Mouse (Mus musculus) heart, embryonic 12.5 days (tissue): ENCODE data around the gene Casc3. TPM values are rescaled to one million over a fixed set of nuclear protein-coding genes. Genes with fewer than 3 reads are reported as not detected.

Experiments used
- ATAC-seq: fragments of 200-750 bp; cut with Nextera tagmentation; 2 replicates; pipeline ENCODE4 v1.8.0; 2017; ENCODE audit warnings: moderate TSS enrichment, moderate library complexity; ENCODE audit not compliant: insufficient number of reproducible peaks, low FRiP score
- H3K27ac ChIP-seq: fragments of 300-500 bp; sonication (generic); 2 replicates; pipeline ENCODE4 v1.5.1; 2016; ENCODE audit warnings: mild to moderate bottlenecking, moderate library complexity; ENCODE audit not compliant: poor library complexity, severe bottlenecking
- H3K27me3 ChIP-seq: fragments of 300-500 bp; sonication (generic); replicated peaks from 2 replicates; pipeline ENCODE4 v1.6.1; 2016; ENCODE audit warnings: mild to moderate bottlenecking, moderate library complexity
- H3K36me3 ChIP-seq: fragments of 300-500 bp; sonication (generic); 2 replicates; pipeline ENCODE4 v1.6.1; 2016; ENCODE audit warnings: mild to moderate bottlenecking, moderate library complexity
- H3K4me1 ChIP-seq: fragments of 300-500 bp; sonication (generic); replicated peaks from 2 replicates; pipeline ENCODE4 v1.6.1; 2016; ENCODE audit warnings: mild to moderate bottlenecking
- H3K4me2 ChIP-seq: fragments of 300-500 bp; sonication (generic); 2 replicates; pipeline ENCODE4 v1.6.1; 2016; ENCODE audit warnings: mild to moderate bottlenecking, moderate library complexity
- H3K4me3 ChIP-seq: fragments of 300-500 bp; sonication (generic); 2 replicates; pipeline ENCODE4 v1.5.1; 2016; ENCODE audit warnings: mild to moderate bottlenecking
- H3K9ac ChIP-seq: fragments of 300-500 bp; sonication (generic); 2 replicates; pipeline ENCODE4 v1.6.1; 2016; ENCODE audit warnings: mild to moderate bottlenecking, moderate library complexity
- H3K9me3 ChIP-seq: fragments of 300-500 bp; sonication (generic); replicated peaks from 2 replicates; pipeline ENCODE4 v1.6.1; 2016; ENCODE audit warnings: mild to moderate bottlenecking, moderate library complexity
- WGBS: fragments of 180-500 bp; shearing (Covaris S2); methylation state at CpG from one replicate; pipeline ENCODE4 v1.1.7; 2016; 5-methylcytosine and 5-hydroxymethylcytosine counted together
- polyA plus RNA-seq: library from polyadenylated mRNA; unstranded; fragments of >200 nt; fragmentation: Nextera tagmentation; extraction: Ambion mirVana; gene quantifications from 2 replicates; pipeline ENCODE4 v1.2.1, GENCODE M21; 2016

Casc3 gene
- polyA plus RNA-seq, 1 experiment from 2014 or later = 31.8 TPM

- Histone ChIP-seq H3K27ac (peak overlapping the region; percentile 97), H3K4me3 (peak overlapping the region; percentile 53), H3K4me2 (peak overlapping the region; percentile 85), H3K27me3 (no peaks in the 10 kb centered on the region), H3K9ac (peak overlapping the region; percentile 66), H3K4me1 (peaks cover 85% of the 10 kb centered on the region), H3K36me3 (peaks cover 29% of the 10 kb centered on the region), H3K9me3 (no peaks in the 10 kb centered on the region)
- under 1% methylated on average over 37 of the region's 37 CpGs for WGBS
- peak; percentile 87 for ATAC-seq
Observed at GRCm38 (mm10) chr11:98773635-98774295, 30.9 kb upstream of the Casc3 start.

GRCm38 (mm10) chr11:98774582-98775347, 29.9 kb upstream of the Casc3 start, which contains the start of gene Nr1d1:
TSS of gene Nr1d1 (minus strand) at chr11:98775333.
- ATAC-seq = no peak
- Histone ChIP-seq H3K4me2 (peak within 1 kb of the TSS; percentile 85), H3K4me3 (peak within 1 kb of the TSS; percentile 53), H3K9ac (peak within 1 kb of the TSS; percentile 66), H3K27ac (peak within 1 kb of the TSS; percentile 97), H3K36me3 (peaks cover 20% of the 10 kb centered on the region), H3K9me3 (no peaks in the 10 kb centered on the region), H3K4me1 (peaks cover 75% of the 10 kb centered on the region), H3K27me3 (no peaks in the 10 kb centered on the region)
- under 1% methylated on average over 22 of the region's 22 CpGs for WGBS

- Histone ChIP-seq H3K27me3 (no peaks in the 10 kb centered on the region), H3K9ac (peak overlapping the region; percentile 59), H3K9me3 (no peaks in the 10 kb centered on the region), H3K4me1 (peaks cover 68% of the 10 kb centered on the region), H3K4me3 (peak overlapping the region; percentile 53), H3K36me3 (peaks cover 13% of the 10 kb centered on the region), H3K27ac (peak overlapping the region; percentile 97), H3K4me2 (peak overlapping the region; percentile 85)
- ATAC-seq = peak; percentile 65
- 2% methylated on average over 15 of the region's 15 CpGs for WGBS
Observed at GRCm38 (mm10) chr11:98775348-98776051, 29.2 kb upstream of the Casc3 start.

- Histone ChIP-seq H3K4me3 (peak overlapping the region; percentile 53), H3K4me1 (peaks cover 63% of the 10 kb centered on the region), H3K27ac (peak overlapping the region; percentile 97), H3K4me2 (peak overlapping the region; percentile 85), H3K9me3 (no peaks in the 10 kb centered on the region), H3K9ac (peak overlapping the region; percentile 59), H3K27me3 (no peaks in the 10 kb centered on the region), H3K36me3 (peaks cover 6% of the 10 kb centered on the region)
- WGBS = 24% methylated on average over 12 of the region's 12 CpGs
- ATAC-seq = no peak
Observed at GRCm38 (mm10) chr11:98776052-98776764, 28.5 kb upstream of the Casc3 start.

GRCm38 (mm10) chr11:98776843-98777590, 27.7 kb upstream of the Casc3 start:
- Histone ChIP-seq H3K36me3 (no peaks in the 10 kb centered on the region), H3K9me3 (no peaks in the 10 kb centered on the region), H3K4me1 (peaks cover 63% of the 10 kb centered on the region), H3K27ac (peak overlapping the region; percentile 97), H3K4me3 (peak overlapping the region; percentile 7), H3K9ac (peak overlapping the region; percentile 59), H3K4me2 (peak overlapping the region; percentile 85), H3K27me3 (no peaks in the 10 kb centered on the region)
- no peak for ATAC-seq
- 16% methylated on average over 9 of the region's 9 CpGs for WGBS

GRCm38 (mm10) chr11:98777888-98778287, 26.8 kb upstream of the Casc3 start:
- ATAC-seq = no peak
- Histone ChIP-seq H3K9ac (no peak overlapping the region), H3K27ac (peak overlapping the region; percentile 97), H3K36me3 (no peaks in the 10 kb centered on the region), H3K4me1 (peaks cover 63% of the 10 kb centered on the region), H3K4me2 (no peak overlapping the region), H3K9me3 (no peaks in the 10 kb centered on the region), H3K27me3 (no peaks in the 10 kb centered on the region), H3K4me3 (no peak overlapping the region)

GRCm38 (mm10) chr11:98781851-98782512, 22.7 kb upstream of the Casc3 start:
- no peak overlapping the region for H3K4me3 ChIP-seq
- no peaks in the 10 kb centered on the region for H3K36me3 ChIP-seq
- peak overlapping the region; percentile 36 for H3K9ac ChIP-seq
- H3K27me3 ChIP-seq = no peaks in the 10 kb centered on the region
- H3K4me1 ChIP-seq = peaks cover 67% of the 10 kb centered on the region
- 14% methylated on average over 14 of the region's 14 CpGs for WGBS
- peak overlapping the region; percentile 58 for H3K4me2 ChIP-seq
- H3K9me3 ChIP-seq = no peaks in the 10 kb centered on the region
- peak overlapping the region; percentile 93 for H3K27ac ChIP-seq
- no peak for ATAC-seq

- no peaks in the 10 kb centered on the region for H3K9me3 ChIP-seq
- ATAC-seq = peak; percentile 0; the same call in 1 of the 2 replicates
- H3K4me3 ChIP-seq = peak overlapping the region; percentile 24; the same call in 1 of the 2 replicates
- H3K27ac ChIP-seq = peak overlapping the region; percentile 93
- H3K4me2 ChIP-seq = peak overlapping the region; percentile 58
- 4% methylated on average over 17 of the region's 17 CpGs for WGBS
- no peaks in the 10 kb centered on the region for H3K36me3 ChIP-seq
- H3K9ac ChIP-seq = peak overlapping the region; percentile 45
- H3K27me3 ChIP-seq = no peaks in the 10 kb centered on the region
- peaks cover 67% of the 10 kb centered on the region for H3K4me1 ChIP-seq
Observed at GRCm38 (mm10) chr11:98782651-98783235, 22.0 kb upstream of the Casc3 start.

- Histone ChIP-seq H3K27ac (peak overlapping the region; percentile 93), H3K9ac (peak overlapping the region; percentile 45), H3K27me3 (no peaks in the 10 kb centered on the region), H3K4me1 (peaks cover 66% of the 10 kb centered on the region), H3K36me3 (no peaks in the 10 kb centered on the region), H3K4me2 (peak overlapping the region; percentile 58), H3K4me3 (peak overlapping the region; percentile 24), H3K9me3 (no peaks in the 10 kb centered on the region)
- under 1% methylated on average over 20 of the region's 20 CpGs for WGBS
- ATAC-seq = peak; percentile 73
Observed at GRCm38 (mm10) chr11:98783236-98783696, 21.4 kb upstream of the Casc3 start.
